Mouse (Mus musculus) kidney, adult 2 months (tissue): ENCODE measurements around the gene Diaph3.

Experiments used
- CTCF ChIP-seq: fragments of 200-500 bp; conservative IDR thresholded peaks from 2 replicates; pipeline ENCODE4 v1.5.1; 2011; ENCODE audit warnings: low read depth, mild to moderate bottlenecking, control low read depth, low read length, moderate library complexity, mixed read lengths; ENCODE audit not compliant: insufficient read depth, insufficient read length
- POLR2A ChIP-seq: fragments of 200-500 bp; IDR thresholded peaks from one replicate; pipeline ENCODE4 v1.6.1; 2011; ENCODE audit warnings: low read depth, low read length, control low read depth

- TF ChIP-seq CTCF = no peak
- TF ChIP-seq POLR2A = no peak
Observed at GRCm38 (mm10) chr14:86847154-86847810, 293.8 kb downstream of the Diaph3 start.
